Mouse (Mus musculus) gastrocnemius, adult 18-20 months (tissue): ENCODE results near the gene Peli2. TPM values are rescaled to one million over a fixed set of nuclear protein-coding genes. Genes with fewer than 3 reads are reported as not detected.
A peak's percentile ranks its signal among the peaks of the same experiment; 100 is the strongest.

ENCODE experiments used
- DNase-seq: peaks from one replicate; pipeline ENCODE4 v3.0.0; 2021; ENCODE audit warnings: low spot score
- total RNA-seq, 2 experiments: library from RNA; stranded (reverse); gene quantifications; 2 replicates each; pipeline ENCODE4 v1.2.3; 2021

Peli2 gene
- total RNA-seq, 2 experiments from 2014 or later: 12.7 to 14.7 TPM

DNA sequence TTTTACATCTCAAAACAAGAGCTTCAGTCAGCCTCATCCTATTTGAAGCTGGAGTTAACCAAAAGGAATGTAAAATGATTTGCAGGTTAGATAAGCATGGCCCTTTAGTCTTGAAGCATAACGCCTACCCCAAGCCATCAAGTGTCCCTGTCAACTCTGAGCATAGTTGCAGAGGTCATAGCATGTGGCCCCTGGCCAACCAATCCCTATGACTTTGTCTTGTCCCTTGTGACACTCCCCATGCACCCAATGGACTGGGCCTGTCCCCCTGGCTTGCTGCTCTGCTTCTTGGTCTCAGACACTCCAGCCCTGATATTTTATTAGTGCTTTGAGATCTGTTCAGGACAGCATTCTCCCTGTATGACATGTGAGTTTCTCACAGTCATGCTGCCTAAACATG is 30.3 kb downstream of the Peli2 start:
- DNase-seq: no peak

DNA sequence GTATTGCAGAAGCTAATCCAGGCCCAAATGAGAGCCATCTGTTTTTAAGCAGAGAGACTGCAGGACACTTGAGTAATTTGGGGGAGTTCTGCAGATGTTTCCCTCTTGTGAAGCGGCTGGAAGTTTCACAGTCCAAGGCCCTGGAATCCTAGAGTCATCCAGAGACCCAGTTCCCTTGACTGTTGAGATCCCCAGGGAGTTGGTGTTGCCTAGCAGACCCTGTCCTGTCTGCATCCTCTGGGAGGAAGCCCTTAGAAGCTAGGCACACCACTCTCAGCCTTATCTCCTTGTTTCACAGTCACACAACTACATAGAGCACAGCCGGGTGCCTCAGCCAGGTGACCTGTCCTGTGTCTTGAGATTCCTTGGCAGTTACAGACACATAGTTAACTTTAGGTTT is 30.9 kb downstream of the Peli2 start:
- DNase-seq: no peak

DNA sequence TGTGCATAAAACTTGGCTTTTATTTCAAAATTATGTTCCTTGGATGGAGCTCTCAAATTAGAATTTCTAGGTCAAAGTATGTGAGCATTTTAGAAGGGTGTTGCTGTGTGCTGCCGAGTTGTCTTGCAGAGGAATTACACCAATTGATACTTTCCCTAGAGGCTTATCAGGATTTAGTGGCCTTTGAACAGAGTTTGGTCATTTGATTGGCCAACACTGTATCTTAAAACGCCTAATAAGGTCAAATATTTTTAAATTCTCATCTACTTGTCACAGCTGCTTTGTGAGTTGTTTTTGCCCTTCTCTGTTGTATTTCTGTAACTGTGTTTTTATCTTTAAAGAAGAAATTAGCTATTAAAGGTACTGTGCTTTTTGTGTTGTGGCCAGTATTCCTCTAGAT is 32.4 kb downstream of the Peli2 start:
- DNase-seq: no peak

DNA sequence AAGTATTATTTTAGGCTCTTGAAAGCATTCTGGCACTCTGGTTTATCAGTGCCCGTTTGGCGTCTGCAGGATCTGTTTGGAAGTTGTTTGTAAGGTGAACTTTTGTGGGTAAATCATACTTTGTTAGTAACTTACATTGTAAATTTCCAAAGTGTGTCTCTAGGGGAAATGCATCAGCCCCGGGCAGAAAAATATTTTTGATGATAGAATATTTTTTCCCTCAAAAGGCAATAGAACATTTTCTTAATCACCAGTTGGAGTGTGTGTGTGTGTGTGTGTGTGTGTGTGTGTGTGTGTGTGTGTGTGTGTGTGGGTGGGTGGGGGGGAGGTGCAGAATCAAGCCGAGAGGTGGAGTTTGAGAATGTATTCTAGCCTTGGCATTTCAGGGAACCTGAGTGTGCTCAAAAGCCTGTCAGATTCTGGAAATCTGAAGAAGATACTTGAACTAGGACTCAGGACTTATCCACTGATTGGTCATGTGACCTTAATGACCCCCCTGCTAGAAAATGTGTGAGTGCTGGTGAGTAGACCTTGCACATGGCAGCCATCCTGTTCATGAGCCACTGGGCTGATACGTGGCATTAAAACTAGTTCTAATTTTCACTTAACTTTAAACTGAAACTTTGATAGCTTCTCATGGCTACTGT is 33.4 kb downstream of the Peli2 start:
- DNase-seq: no peak

DNA sequence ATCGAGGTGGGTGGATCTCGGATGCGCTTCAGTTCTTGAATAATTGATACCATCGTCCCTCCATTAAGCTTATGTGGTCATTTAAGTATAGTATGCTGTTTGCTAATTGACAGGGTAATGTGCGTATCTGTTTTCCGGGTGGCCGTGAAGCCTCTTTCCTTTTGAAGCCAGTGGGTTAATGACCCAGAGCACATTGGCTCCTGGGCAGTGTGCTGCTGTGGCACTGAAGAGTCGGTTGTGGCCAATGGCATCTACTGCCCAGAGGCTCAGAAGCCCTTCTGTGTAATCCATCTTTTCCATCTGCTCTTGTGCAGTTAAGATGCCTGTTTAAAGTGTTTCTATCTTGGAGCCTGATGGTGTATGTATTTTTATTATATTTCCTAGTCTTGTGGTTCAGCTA is 34.0 kb downstream of the Peli2 start:
- no peak for DNase-seq

DNA sequence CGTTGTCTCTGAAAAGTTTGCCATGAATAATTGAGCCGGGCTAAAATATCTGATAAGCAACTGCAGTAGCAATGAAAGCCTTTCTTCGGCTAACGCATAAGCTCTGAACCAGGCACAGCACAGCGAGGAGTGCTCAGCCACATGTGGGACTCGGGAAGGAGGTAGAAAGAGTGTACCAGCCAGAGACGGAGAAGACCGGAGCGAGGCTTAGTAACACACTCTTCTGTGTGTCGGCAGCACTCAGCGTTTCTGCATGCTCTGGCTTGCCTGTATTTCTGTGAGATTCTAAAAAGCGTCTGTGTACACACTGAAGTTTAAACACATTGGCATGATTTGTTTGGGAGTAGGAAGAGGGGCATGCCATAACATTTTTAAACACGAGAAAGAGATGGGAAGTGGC is 34.5 kb downstream of the Peli2 start:
- DNase-seq: no peak

DNA sequence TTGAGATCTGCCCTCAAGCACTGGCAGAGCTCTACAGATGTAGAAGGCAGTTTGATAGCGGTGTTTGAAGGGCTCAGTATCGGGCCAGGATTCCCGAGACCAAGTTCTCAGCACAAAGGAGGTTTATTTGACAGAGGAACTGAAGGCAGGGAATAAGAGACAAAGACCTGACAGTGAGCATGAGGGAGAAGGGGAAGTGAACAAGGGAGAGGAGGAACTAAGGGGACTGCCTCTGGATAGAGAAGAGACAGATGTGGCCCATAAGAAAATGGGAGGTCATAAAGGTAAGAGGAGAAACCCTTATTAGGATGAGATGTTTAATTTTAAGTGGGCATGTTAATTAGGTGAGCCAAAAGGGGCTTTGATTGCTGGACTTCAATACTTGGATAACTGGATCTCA is 36.5 kb downstream of the Peli2 start:
- DNase-seq: no peak

DNA sequence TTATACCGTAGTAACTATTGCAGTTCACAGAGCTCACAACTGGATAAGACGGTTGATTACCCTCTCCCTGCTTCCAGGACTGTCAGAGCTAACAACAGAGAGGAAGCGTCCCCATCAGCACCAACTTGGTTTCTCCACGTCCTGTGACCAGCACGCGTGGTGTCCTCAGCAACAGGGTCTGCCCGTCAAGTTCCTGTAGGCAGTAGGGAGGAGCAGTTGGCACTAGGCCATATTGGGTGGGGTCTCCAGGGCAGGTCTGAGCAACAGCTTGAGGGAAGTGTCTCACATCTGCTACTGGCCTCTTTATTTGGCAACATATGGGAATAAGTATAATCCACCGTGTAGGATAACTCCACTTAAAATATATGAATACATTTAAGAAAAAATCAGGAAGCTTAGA is 37.2 kb downstream of the Peli2 start:
- no peak for DNase-seq

DNA sequence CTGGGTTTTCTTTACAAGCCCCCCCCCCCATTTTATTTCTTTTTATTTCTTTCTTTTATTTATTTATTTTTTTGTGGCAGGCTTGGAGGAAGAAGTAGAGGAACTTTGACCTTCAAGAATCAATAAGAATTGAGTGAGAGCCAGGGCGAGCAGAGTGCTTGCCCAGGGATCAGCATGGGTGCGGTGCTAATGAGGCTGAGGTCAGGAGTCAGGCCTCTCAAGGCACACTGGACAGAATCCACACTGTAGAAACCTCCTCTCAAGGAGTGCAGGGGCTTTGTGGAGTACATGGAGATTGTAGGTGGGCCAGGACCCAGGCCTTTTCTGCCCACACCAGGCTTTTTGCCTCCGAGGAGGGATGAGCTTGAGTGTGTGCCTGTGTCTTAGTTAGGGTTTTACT is 38.8 kb downstream of the Peli2 start:
- DNase-seq: no peak

DNA sequence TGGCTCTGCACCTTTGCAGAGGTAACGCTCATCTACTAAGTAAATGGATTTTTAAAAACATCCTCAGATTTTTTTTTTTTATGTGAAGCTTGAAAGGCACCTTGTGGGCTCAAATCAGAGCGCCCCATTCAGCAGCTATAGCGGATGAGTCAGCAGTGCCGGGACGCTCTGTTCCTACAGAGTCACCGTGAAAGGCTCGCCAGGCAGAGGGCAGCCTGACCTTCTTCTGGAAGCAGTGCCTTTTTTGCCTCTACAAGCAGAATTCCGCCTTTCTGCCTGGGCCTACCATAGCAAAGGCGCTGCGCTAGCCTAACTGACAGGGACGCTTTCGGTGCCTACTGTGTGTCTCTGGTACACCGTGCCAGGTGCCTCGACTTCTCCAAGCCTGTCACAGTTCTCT is 41.8 kb downstream of the Peli2 start:
- no peak for DNase-seq

DNA sequence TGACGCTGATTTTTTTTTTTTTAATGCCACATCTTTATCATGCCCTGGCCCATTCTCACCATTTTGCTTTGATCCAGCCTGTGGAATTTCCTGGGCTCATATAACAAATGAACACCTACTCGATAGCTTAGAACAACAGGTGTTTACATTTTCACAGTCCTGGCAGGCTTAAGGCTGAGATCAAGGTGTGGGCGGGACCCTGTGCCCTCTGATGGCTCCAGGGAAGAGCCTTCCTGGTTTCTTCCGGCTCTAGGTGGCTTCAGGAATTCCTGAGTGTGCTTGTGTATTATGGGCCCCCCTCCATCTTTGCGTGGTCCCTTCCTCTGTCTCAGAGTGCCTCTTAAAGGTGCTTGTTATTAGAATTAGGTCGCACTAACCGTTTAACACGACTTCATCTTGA is 44.3 kb downstream of the Peli2 start:
- no peak for DNase-seq

DNA sequence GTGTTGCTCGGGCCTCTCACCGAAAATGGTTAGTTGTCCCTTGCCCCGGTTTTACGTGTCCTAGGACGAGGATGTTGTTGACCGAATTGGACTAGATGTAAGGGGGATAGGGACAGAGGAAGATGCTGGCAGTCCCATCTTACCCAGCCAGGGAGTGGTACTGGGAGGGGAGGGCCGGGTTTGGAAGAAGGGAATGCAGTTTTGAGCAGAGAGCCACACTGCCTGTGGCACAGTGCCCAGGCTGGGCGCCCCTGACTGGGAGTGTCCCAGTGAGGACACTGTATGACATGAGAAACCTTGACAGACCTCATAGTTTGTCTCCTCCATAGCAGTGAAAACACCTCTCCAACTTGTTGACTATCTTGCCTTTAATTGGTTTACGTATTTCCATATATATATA is 45.8 kb downstream of the Peli2 start:
- no peak for DNase-seq

DNA sequence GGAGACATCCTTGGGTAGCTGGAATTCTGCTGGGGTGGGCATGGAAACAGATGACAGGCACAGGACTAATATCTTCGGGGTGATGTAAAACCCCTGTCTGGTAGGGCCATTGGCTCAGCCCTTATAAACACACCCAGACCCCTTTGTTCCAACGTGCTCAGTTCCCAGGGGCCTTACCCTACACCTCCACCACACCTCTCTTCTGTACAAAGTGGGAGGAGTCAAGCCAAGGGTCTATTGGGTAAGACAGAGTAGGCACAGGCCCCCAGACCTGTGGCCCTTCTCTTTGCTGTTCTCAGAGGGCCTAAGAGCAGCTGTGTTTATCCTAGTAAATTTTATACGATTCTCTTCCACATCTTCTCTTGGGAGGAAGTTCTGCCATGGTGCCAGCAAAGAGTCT is 46.4 kb downstream of the Peli2 start:
- DNase-seq: no peak

DNA sequence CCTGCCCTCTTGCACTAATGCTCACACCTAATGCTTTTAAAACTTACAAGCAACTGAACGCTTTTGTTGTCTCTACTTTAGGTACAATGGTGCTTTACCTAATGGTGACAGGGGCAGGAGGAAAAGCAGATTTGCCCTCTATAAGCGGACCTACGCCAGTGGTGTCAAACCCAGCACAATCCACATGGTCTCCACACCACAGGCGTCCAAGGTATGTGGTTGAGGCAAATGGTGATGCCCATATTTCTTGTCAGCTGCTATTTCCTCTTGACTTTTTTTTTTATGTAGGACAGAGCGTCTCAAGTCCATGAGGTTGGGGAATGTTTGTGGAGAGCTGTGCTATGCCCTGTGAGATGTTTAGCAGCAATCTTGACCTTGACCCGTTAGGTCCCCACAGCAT is 47.5 kb downstream of the Peli2 start:
- no peak for DNase-seq

DNA sequence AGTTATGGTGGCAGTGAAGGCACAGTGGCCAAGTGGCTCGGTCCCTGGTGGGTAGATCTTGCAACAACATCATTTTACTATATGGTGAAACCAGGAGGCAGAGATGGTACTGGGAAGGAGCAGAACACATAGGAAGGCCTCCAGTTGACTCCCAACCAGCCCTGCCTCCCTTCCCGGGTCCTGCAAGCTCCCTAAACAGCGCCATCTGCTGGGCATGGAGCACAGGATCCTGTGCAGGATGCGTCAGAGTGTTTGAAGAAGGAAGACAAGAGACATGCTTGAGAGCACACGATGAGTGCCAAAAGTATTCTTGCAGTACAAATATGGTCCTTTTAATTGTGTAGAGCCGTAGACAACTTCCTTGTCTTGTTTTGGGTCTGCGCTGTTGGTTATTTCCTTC is 49.3 kb downstream of the Peli2 start:
- peak; percentile 36 for DNase-seq

DNA sequence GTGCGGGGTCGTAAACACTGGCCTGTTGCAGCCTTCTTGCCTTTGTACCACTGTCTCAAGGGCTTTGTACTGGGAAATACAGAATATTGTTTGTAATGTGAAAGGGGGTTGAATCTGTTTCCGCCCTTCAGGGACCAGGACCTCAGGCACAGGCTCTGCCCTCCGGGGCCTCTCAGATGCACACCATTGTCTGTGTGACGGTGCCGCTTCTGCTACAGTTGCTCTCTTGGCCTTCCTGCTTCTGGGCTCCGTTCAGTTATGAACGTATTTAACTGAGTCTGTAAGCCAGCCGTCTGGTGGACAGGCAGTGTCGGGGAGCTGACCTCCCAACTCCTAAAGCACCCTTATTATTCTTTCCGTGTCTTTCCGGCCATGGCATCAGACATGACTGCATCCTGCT is 50.6 kb downstream of the Peli2 start:
- DNase-seq: no peak

DNA sequence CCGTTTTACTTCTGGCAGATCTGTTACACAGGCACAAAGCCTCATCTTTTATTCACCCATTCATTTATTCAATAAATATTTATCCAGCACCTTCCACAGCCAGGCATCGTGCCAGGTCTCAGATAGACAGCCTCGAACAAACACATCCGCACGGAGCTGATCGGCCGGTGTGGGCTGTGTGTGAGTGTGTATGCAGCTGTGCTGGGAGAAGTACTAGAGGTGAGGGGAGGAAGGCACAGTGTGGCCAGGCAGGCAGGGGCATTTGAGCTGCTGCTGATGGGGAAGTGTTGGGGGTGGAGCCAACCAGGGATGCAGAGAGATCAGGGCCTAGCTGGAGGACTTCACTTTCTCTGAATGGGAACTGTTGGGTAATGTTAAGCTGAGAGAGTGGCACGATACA is 51.4 kb downstream of the Peli2 start:
- DNase-seq: no peak

DNA sequence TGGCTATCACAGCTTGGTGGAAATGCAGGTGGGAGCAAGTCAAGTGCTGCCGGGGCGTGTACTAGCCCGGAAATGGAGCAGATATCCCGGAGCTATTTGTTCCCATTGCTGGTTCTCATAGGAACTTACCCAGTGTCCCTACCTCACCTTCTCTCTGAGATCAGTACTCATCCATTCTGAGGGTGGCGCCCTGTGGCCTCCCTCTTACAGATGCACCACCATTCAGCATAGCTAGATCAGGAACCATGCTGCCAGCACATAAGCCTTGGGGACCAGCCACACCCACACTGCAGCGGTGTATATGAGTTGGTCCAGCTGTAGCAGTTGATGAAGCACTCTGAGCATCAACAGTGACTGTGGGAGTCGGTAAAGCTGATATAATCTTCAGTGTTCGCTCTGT is 52.3 kb downstream of the Peli2 start:
- no peak for DNase-seq

DNA sequence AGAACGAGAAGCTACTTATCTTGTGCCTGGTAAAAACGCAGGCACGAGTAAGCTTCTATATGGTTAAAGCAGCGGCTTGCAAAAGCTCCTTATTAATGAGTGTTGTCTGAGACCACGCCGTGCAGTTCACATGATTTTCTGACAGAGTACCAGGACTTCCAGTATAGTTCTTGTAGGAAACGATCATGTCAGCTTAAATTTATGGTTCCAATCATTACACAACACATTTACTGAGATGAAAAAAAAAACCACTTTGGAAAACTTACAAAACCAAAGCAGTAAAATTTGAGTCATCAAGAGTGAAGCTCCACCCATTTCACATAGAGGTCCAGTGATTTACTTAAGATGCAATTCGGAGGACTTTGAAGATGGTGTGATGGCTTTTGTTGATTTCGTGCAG is 53.2 kb downstream of the Peli2 start:
- no peak for DNase-seq

DNA sequence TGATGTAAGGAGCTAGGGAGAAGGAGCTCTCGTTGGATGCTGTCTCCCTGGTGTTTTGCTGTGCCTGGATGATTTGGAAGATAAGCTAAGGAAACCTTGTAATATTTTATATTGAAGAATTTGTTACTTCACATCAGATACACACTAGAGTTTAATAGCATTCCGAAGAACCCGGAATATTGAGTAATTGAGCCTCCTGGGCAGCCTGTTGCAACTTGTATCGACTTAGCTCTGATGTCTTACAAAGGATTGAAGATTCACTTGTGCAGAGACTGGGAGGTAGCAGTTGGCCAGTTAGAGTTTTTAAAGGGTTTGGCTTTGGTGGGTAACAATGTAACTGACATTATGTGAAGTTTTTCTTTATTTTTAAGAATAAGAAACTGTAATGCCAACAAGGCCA is 53.7 kb downstream of the Peli2 start:
- DNase-seq: no peak

DNA sequence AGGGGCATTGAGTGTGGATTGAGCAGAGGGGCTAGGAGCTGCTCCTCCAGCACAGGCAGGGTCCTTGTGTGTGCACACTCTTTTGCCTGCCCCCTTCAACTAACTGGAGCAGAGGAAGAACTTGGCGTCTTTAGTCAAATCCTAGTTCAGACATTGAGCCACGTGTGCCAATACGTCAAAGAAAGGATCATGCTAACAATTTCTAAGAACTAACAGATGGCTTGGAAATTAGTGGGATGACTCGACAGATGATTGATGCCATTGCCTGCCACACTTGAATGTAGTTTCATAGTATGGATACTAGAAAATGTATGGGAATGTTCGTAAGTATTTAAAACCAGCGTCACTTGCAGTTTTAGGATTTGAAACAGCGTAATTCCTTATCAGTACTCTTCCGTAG is 54.5 kb downstream of the Peli2 start:
- no peak for DNase-seq

DNA sequence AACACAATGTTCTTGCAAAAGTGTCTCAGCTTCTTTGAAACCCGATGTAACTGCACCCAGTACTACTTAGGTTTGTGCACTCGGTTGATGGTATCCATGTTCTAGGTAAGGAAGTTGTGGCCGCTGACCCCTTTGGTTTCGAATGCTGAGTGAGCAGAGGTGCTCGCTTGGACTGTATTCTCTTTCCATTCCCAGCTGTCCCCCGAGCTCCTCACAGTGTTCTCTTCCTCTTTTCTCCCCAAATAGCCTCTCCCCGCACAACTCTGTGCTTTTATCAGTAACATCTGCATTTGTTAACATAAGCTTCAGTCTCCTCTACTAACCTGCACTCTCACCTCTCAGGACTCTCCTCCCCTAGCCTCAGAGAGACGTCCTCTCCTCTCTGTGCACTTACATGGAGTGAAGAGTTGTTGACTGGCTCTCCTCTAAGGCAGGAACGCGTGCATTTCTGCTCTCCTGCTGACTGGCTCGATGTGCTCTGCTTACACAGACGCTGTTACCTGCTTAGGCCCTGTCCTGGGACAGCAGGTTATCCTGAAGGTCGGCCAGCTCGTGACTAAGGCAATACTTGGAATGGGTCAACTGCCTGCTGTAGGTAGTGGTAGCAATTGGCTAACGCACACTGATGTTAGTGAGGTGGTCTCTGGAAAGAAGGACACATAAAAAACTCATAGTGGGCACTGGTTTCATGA is 57.8 kb downstream of the Peli2 start:
- no peak for DNase-seq

DNA sequence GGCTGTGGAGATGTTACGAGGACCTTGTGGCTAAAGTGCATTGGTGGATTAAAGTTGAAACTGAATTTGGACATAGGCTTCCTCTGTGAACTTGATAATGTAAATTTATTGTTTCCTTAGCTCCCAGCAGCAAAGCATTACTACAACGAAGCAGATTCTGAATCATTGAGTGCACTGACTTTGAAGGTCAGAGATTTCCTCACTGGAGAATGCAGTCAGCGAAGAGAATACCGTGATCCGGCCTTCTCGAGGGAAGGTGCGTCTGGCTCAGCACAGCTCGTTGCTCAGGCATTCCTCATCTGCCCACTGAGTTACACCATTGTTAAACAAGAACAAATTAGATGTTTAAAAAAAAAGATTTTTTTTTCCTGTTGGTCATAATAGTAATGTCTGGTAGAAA is 58.4 kb downstream of the Peli2 start:
- no peak for DNase-seq

DNA sequence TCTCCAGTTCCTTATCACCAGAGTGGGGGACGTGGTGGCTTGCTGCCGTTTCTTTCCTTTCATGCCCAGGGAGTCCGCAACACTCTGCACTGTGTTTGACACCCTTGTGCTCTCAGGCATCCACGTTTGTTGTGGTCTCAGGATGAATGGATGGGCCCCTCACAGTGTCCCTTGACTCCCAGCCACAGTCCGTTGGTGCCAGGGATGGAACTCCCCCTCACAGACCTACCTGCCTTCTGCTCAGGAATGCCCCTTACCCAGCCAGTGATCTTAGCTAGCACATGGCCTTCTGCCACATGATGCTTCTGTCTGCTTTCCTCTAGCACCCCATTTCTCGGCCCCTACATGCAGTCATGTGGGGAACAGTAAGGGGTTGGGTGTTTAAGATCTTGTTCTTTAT is 65.7 kb downstream of the Peli2 start:
- DNase-seq: no peak
